Mouse (Mus musculus): ENCODE measurements around the gene E030018B13Rik.

E030018B13Rik gene

GRCm38 (mm10) chr7:63898201-63898600 lies 18.5 kb upstream of the E030018B13Rik start:
- no peak for DNase-seq

GRCm38 (mm10) chr7:63899925-63900324 lies 16.7 kb upstream of the E030018B13Rik start:
- no peak for DNase-seq

GRCm38 (mm10) chr7:63900411-63900810 lies 16.2 kb upstream of the E030018B13Rik start:
- DNase-seq = no peak

- DNase-seq = no peak
These were observed 15.3 kb upstream of the E030018B13Rik start for GRCm38 (mm10) chr7:63901346-63901745.

GRCm38 (mm10) chr7:63901942-63902341 lies 14.7 kb upstream of the E030018B13Rik start:
- DNase-seq = no peak

- DNase-seq = no peak
These were observed 13.9 kb upstream of the E030018B13Rik start for GRCm38 (mm10) chr7:63902604-63903210.

- no peak for DNase-seq
These were observed 12.8 kb upstream of the E030018B13Rik start for GRCm38 (mm10) chr7:63903635-63904380.

- DNase-seq = no peak
These were observed 11.5 kb upstream of the E030018B13Rik start for GRCm38 (mm10) chr7:63905190-63905589.

- no peak for DNase-seq
These were observed 11.0 kb upstream of the E030018B13Rik start for GRCm38 (mm10) chr7:63905642-63906041.

- DNase-seq = peak; percentile 93
These were observed 8.7 kb upstream of the E030018B13Rik start for GRCm38 (mm10) chr7:63907778-63908495.

GRCm38 (mm10) chr7:63908496-63909285 lies 8.0 kb upstream of the E030018B13Rik start:
- DNase-seq = no peak

GRCm38 (mm10) chr7:63910225-63910624 lies 6.4 kb upstream of the E030018B13Rik start:
- DNase-seq = no peak

GRCm38 (mm10) chr7:63910912-63911311 lies 5.7 kb upstream of the E030018B13Rik start:
- DNase-seq = no peak

- DNase-seq = peak; percentile 81
These were observed 5.0 kb upstream of the E030018B13Rik start for GRCm38 (mm10) chr7:63911383-63912233.

- no peak for DNase-seq
These were observed 4.3 kb upstream of the E030018B13Rik start for GRCm38 (mm10) chr7:63912234-63912810.

- no peak for DNase-seq
These were observed 3.5 kb upstream of the E030018B13Rik start for GRCm38 (mm10) chr7:63912924-63913723.

- no peak for DNase-seq
These were observed 2.6 kb upstream of the E030018B13Rik start for GRCm38 (mm10) chr7:63913724-63914692.

GRCm38 (mm10) chr7:63914891-63915290 lies 1.8 kb upstream of the E030018B13Rik start:
- DNase-seq = no peak

- DNase-seq = no peak
These were observed 1.0 kb downstream of the E030018B13Rik start for GRCm38 (mm10) chr7:63917693-63918092.
